Mouse (Mus musculus) liver, postnatal 0 days (tissue): ENCODE data around the gene Cog6.

Source experiments
- CTCF ChIP-seq: sonication (generic); IDR thresholded peaks from 2 replicates; pipeline ENCODE4 v1.5.1; 2016; ENCODE audit warnings: antibody characterized with exemption, low read depth
- EP300 ChIP-seq: IDR thresholded peaks from 2 replicates; pipeline ENCODE4 v1.6.1; 2016; ENCODE audit warnings: antibody characterized with exemption, low read depth, mild to moderate bottlenecking

- no peak for TF ChIP-seq CTCF
- TF ChIP-seq EP300: no peak
Measured at GRCm38 (mm10) chr3:53066095-53066372, 49.0 kb upstream of the Cog6 start.
